Mouse (Mus musculus): ENCODE measurements around the gene Slc35e1. TPM values are rescaled to one million over a fixed set of nuclear protein-coding genes. Genes with fewer than 3 reads are reported as not detected.
A peak's percentile ranks its signal among the peaks of the same experiment; 100 is the strongest.

The Slc35e1 gene
- 12.2 and 12.6 TPM in 2 replicates for polyA plus RNA-seq (2014; fragmentation: Nextera tagmentation; extraction: Ambion mirVana)

- Histone ChIP-seq H3K9ac (ENCODE audit: low read depth, low read length) (peak within 1 kb of the TSS; percentile 86), H3K27me3 (ENCODE audit: control insufficient read depth, insufficient read depth, low read length) (no peaks in the 10 kb centered on the region), H3K27ac (ENCODE audit: low read depth, low read length) (peak within 1 kb of the TSS; percentile 75), H3K4me3 (ENCODE audit: low read depth, low read length) (peak within 1 kb of the TSS; percentile 94), H3K4me1 (ENCODE audit: control insufficient read depth, insufficient read depth, low read length) (peaks cover 20% of the 10 kb centered on the region), H3K9me3 (replicated peaks; ENCODE audit: control insufficient read depth, low read length) (no peaks in the 10 kb centered on the region), H3K36me3 (ENCODE audit: control insufficient read depth, insufficient read depth, low read length) (peaks cover 26% of the 10 kb centered on the region), H3K4me2 (peak within 1 kb of the TSS; percentile 70)
- ATAC-seq (replicated peaks; ENCODE audit: insufficient number of reproducible peaks, low FRiP score, low TSS enrichment) = peak; percentile 16; the same call in 1 of the 2 replicates
- WGBS (ENCODE audit: insufficient replicate concordance) = under 1% methylated on average over 68 of the region's 98 CpGs
These were observed at the start of gene Slc35e1 for GRCm38 (mm10) chr8:72491680-72492621. TSS of gene Slc35e1 (minus strand) at chr8:72492614.

GRCm38 (mm10) chr8:72539234-72539633, 46.8 kb upstream of the Slc35e1 start:
- H3K27ac ChIP-seq (ENCODE audit: low read depth, low read length) = no peak overlapping the region
- no peak for ATAC-seq (replicated peaks; ENCODE audit: insufficient number of reproducible peaks, low FRiP score, low TSS enrichment)
- H3K9me3 ChIP-seq (replicated peaks; ENCODE audit: control insufficient read depth, low read length) = no peaks in the 10 kb centered on the region
- H3K4me1 ChIP-seq (ENCODE audit: control insufficient read depth, insufficient read depth, low read length) = no peaks in the 10 kb centered on the region
- no peak overlapping the region for H3K4me2 ChIP-seq
- H3K4me3 ChIP-seq (ENCODE audit: low read depth, low read length) = no peak overlapping the region
- no peaks in the 10 kb centered on the region for H3K27me3 ChIP-seq (ENCODE audit: control insufficient read depth, insufficient read depth, low read length)
- no peaks in the 10 kb centered on the region; the same call in 1 of the 2 replicates for H3K36me3 ChIP-seq (ENCODE audit: control insufficient read depth, insufficient read depth, low read length)
- no peak overlapping the region for H3K9ac ChIP-seq (ENCODE audit: low read depth, low read length)

- ATAC-seq (replicated peaks; ENCODE audit: insufficient number of reproducible peaks, low FRiP score, low TSS enrichment) = no peak
These were observed 42.5 kb upstream of the Slc35e1 start for GRCm38 (mm10) chr8:72534888-72535287.

GRCm38 (mm10) chr8:72532103-72532502, 39.7 kb upstream of the Slc35e1 start:
- no peak for ATAC-seq (replicated peaks; ENCODE audit: insufficient number of reproducible peaks, low FRiP score, low TSS enrichment)
- H3K9me3 ChIP-seq (replicated peaks; ENCODE audit: control insufficient read depth, low read length) = no peaks in the 10 kb centered on the region
- H3K9ac ChIP-seq (ENCODE audit: low read depth, low read length) = no peak overlapping the region
- H3K4me3 ChIP-seq (ENCODE audit: low read depth, low read length) = no peak overlapping the region
- H3K4me1 ChIP-seq (ENCODE audit: control insufficient read depth, insufficient read depth, low read length) = no peaks in the 10 kb centered on the region
- 81% methylated on average over 1 of the region's 1 CpGs for WGBS (ENCODE audit: insufficient replicate concordance)
- no peak overlapping the region for H3K27ac ChIP-seq (ENCODE audit: low read depth, low read length)
- H3K27me3 ChIP-seq (ENCODE audit: control insufficient read depth, insufficient read depth, low read length) = no peaks in the 10 kb centered on the region
- no peaks in the 10 kb centered on the region for H3K36me3 ChIP-seq (ENCODE audit: control insufficient read depth, insufficient read depth, low read length)
- no peak overlapping the region for H3K4me2 ChIP-seq

More at GRCm38 (mm10) chr8:72534888-72535287, 42.5 kb upstream of the Slc35e1 start:
- 87% methylated on average over 3 of the region's 3 CpGs for WGBS (ENCODE audit: insufficient replicate concordance)
- H3K4me3 ChIP-seq (ENCODE audit: low read depth, low read length) = no peak overlapping the region
- H3K9me3 ChIP-seq (replicated peaks; ENCODE audit: control insufficient read depth, low read length) = no peaks in the 10 kb centered on the region
- H3K4me1 ChIP-seq (ENCODE audit: control insufficient read depth, insufficient read depth, low read length) = no peaks in the 10 kb centered on the region
- H3K36me3 ChIP-seq (ENCODE audit: control insufficient read depth, insufficient read depth, low read length) = no peaks in the 10 kb centered on the region
- no peak overlapping the region for H3K4me2 ChIP-seq
- no peak overlapping the region for H3K27ac ChIP-seq (ENCODE audit: low read depth, low read length)
- H3K9ac ChIP-seq (ENCODE audit: low read depth, low read length) = no peak overlapping the region
- no peaks in the 10 kb centered on the region for H3K27me3 ChIP-seq (ENCODE audit: control insufficient read depth, insufficient read depth, low read length)

GRCm38 (mm10) chr8:72521888-72522287, 29.5 kb upstream of the Slc35e1 start:
- Histone ChIP-seq H3K36me3 (ENCODE audit: control insufficient read depth, insufficient read depth, low read length) (no peaks in the 10 kb centered on the region), H3K27ac (ENCODE audit: low read depth, low read length) (no peak overlapping the region), H3K4me3 (ENCODE audit: low read depth, low read length) (no peak overlapping the region), H3K27me3 (ENCODE audit: control insufficient read depth, insufficient read depth, low read length) (no peaks in the 10 kb centered on the region), H3K9ac (ENCODE audit: low read depth, low read length) (no peak overlapping the region), H3K4me2 (no peak overlapping the region), H3K9me3 (replicated peaks; ENCODE audit: control insufficient read depth, low read length) (no peaks in the 10 kb centered on the region), H3K4me1 (ENCODE audit: control insufficient read depth, insufficient read depth, low read length) (peaks cover 18% of the 10 kb centered on the region)
- ATAC-seq (replicated peaks; ENCODE audit: insufficient number of reproducible peaks, low FRiP score, low TSS enrichment) = no peak

GRCm38 (mm10) chr8:72517421-72517988, 25.1 kb upstream of the Slc35e1 start:
- Histone ChIP-seq H3K9ac (ENCODE audit: low read depth, low read length) (no peak overlapping the region), H3K36me3 (ENCODE audit: control insufficient read depth, insufficient read depth, low read length) (no peaks in the 10 kb centered on the region), H3K27ac (ENCODE audit: low read depth, low read length) (peak overlapping the region; percentile 78)

GRCm38 (mm10) chr8:72513158-72513557, 20.7 kb upstream of the Slc35e1 start:
- WGBS (ENCODE audit: insufficient replicate concordance) = 62% methylated on average over 1 of the region's 1 CpGs
- Histone ChIP-seq H3K4me3 (ENCODE audit: low read depth, low read length) (no peak overlapping the region), H3K36me3 (ENCODE audit: control insufficient read depth, insufficient read depth, low read length) (no peaks in the 10 kb centered on the region), H3K9me3 (replicated peaks; ENCODE audit: control insufficient read depth, low read length) (no peaks in the 10 kb centered on the region), H3K9ac (ENCODE audit: low read depth, low read length) (0 out of 2 replicates have a peak overlapping the region, but pooled peaks have one; percentile 11), H3K27ac (ENCODE audit: low read depth, low read length) (peak overlapping the region; percentile 68), H3K4me1 (ENCODE audit: control insufficient read depth, insufficient read depth, low read length) (peaks cover 22% of the 10 kb centered on the region), H3K4me2 (no peak overlapping the region), H3K27me3 (ENCODE audit: control insufficient read depth, insufficient read depth, low read length) (no peaks in the 10 kb centered on the region)
- no peak for ATAC-seq (replicated peaks; ENCODE audit: insufficient number of reproducible peaks, low FRiP score, low TSS enrichment)

More at GRCm38 (mm10) chr8:72517421-72517988, 25.1 kb upstream of the Slc35e1 start:
- Histone ChIP-seq H3K4me1 (ENCODE audit: control insufficient read depth, insufficient read depth, low read length) (peaks cover 33% of the 10 kb centered on the region), H3K4me3 (ENCODE audit: low read depth, low read length) (no peak overlapping the region), H3K27me3 (ENCODE audit: control insufficient read depth, insufficient read depth, low read length) (no peaks in the 10 kb centered on the region), H3K9me3 (replicated peaks; ENCODE audit: control insufficient read depth, low read length) (no peaks in the 10 kb centered on the region), H3K4me2 (peak overlapping the region; percentile 47)
- no peak for ATAC-seq (replicated peaks; ENCODE audit: insufficient number of reproducible peaks, low FRiP score, low TSS enrichment)
- 38% methylated on average over 7 of the region's 7 CpGs for WGBS (ENCODE audit: insufficient replicate concordance)

- 79% methylated on average over 1 of the region's 1 CpGs for WGBS (ENCODE audit: insufficient replicate concordance)
- 0 out of 2 replicates have a peak overlapping the region, but pooled peaks have one; percentile 46 for H3K9ac ChIP-seq (ENCODE audit: low read depth, low read length)
- H3K27me3 ChIP-seq (ENCODE audit: control insufficient read depth, insufficient read depth, low read length) = no peaks in the 10 kb centered on the region
- H3K4me3 ChIP-seq (ENCODE audit: low read depth, low read length) = no peak overlapping the region
- peak overlapping the region; percentile 68 for H3K27ac ChIP-seq (ENCODE audit: low read depth, low read length)
- no peaks in the 10 kb centered on the region for H3K36me3 ChIP-seq (ENCODE audit: control insufficient read depth, insufficient read depth, low read length)
- no peak for ATAC-seq (replicated peaks; ENCODE audit: insufficient number of reproducible peaks, low FRiP score, low TSS enrichment)
- H3K4me2 ChIP-seq = no peak overlapping the region
- H3K9me3 ChIP-seq (replicated peaks; ENCODE audit: control insufficient read depth, low read length) = no peaks in the 10 kb centered on the region
- peaks cover 22% of the 10 kb centered on the region for H3K4me1 ChIP-seq (ENCODE audit: control insufficient read depth, insufficient read depth, low read length)
These were observed 20.2 kb upstream of the Slc35e1 start for GRCm38 (mm10) chr8:72512648-72513047.

Measured in heart, embryonic 11.5 days (tissue).